In the genomic region with DNA sequence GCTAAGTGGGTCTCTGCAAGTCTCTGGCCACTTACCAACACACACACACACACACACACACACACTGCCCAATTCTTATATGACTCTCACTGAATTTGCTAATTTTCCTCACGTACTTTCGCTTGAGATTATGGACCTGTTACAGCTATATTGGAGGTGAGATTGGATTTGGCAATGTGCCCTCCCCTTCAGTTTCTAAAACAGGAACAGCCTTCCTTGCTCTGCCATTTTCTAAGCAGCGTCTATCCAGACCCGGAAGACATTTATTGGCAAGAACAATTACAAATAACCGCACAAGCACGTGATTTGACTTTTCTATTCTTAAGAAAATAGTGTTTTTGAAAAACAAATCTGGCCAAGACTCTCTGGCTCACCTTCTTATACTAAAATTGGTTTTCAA, we compare ENCODE assay signal across 29 mouse cellular contexts.
"Had no signal": no experiment of that assay in that cellular context is flagged by ENCODE, and none has a peak within 500 bp of the region (broad histone marks: within the 10 kb centered on the region; RNA-seq: fewer than 3 reads in every experiment).

No protein-coding gene starts in this region.

- H3K27me3 ChIP-seq: heart, embryonic 12.5 days; hindbrain, embryonic 12.5 days; intestine, embryonic 15.5 days; limb, embryonic 12.5 days; liver, embryonic 13.5 days; liver, embryonic 15.5 days had no signal

- ATAC-seq: hindbrain, embryonic 16.5 days; inflammation-experienced regulatory T-cells, adult 6 months; intestine, embryonic 15.5 days; intestine, postnatal 0 days; liver, postnatal 0 days had no signal

- H3K27ac ChIP-seq: gastrocnemius, adult 2 months; heart, adult 2 months; heart, embryonic 10.5 days; hindbrain, embryonic 10.5 days; hindbrain, embryonic 12.5 days; hindbrain, embryonic 14.5 days; intestine, embryonic 15.5 days; kidney, postnatal 0 days; limb, embryonic 10.5 days; limb, embryonic 12.5 days; liver, embryonic 13.5 days; liver, embryonic 15.5 days had no signal

- H3K4me3 ChIP-seq: gastrocnemius, adult 2 months; heart, adult 2 months; heart, embryonic 10.5 days; heart, embryonic 12.5 days; hindbrain, embryonic 10.5 days; hindbrain, embryonic 12.5 days; intestine, embryonic 15.5 days; limb, embryonic 10.5 days; limb, embryonic 12.5 days; liver, embryonic 13.5 days; liver, embryonic 15.5 days had no signal

- H3K4me1 ChIP-seq: heart, embryonic 12.5 days; intestine, embryonic 15.5 days; limb, embryonic 10.5 days; limb, embryonic 12.5 days; liver, embryonic 13.5 days; liver, embryonic 15.5 days had no signal

- DNase-seq: gastrocnemius, adult 2 months; gastrocnemius, postnatal 10 days; gastrocnemius, postnatal 25 days; heart, adult 2 months; heart, postnatal 10 days; heart, postnatal 4 days; kidney, adult 18-20 months; kidney, adult 8-10 months; kidney, postnatal 14 days; kidney, postnatal 36 days; layer of hippocampus, adult 9-11 months; layer of hippocampus, postnatal 36 days; liver; liver, embryonic 13.5 days; liver, postnatal 0 days had no signal

- H3K36me3 ChIP-seq: intestine, embryonic 15.5 days; limb, embryonic 10.5 days; liver, embryonic 13.5 days; liver, embryonic 15.5 days had no signal

- H3K9me3 ChIP-seq: heart, embryonic 10.5 days; heart, embryonic 12.5 days; hindbrain, embryonic 10.5 days; hindbrain, embryonic 12.5 days; intestine, embryonic 15.5 days; limb, embryonic 10.5 days; limb, embryonic 12.5 days; liver, embryonic 13.5 days; liver, embryonic 15.5 days had no signal

- H3K9ac ChIP-seq: heart, embryonic 12.5 days; hindbrain, embryonic 12.5 days; hindbrain, embryonic 14.5 days; intestine, embryonic 15.5 days; limb, embryonic 12.5 days; liver, embryonic 13.5 days; liver, embryonic 15.5 days; liver, postnatal 0 days had no signal

- H3K4me2 ChIP-seq: heart, embryonic 12.5 days; hindbrain, embryonic 12.5 days; hindbrain, embryonic 14.5 days; intestine, embryonic 15.5 days; limb, embryonic 12.5 days; liver, embryonic 11.5 days; liver, embryonic 13.5 days; liver, embryonic 15.5 days had no signal
